19 mouse cellular contexts compared by ENCODE assay signal in genomic region chr9:118963149-118963548, GRCm38 (mm10).
"Had no signal": no experiment of that assay in that cellular context is flagged by ENCODE, and none has a peak within 500 bp of the region (broad histone marks: within the 10 kb centered on the region; RNA-seq: fewer than 3 reads in every experiment).

No protein-coding gene starts in this region.

- H3K27me3 ChIP-seq: lung, embryonic 15.5 days; midbrain, embryonic 12.5 days; neural tube, embryonic 13.5 days; neural tube, embryonic 15.5 days had no signal

- H3K27ac ChIP-seq: lung, embryonic 15.5 days; midbrain, embryonic 10.5 days; midbrain, embryonic 12.5 days; neural tube, embryonic 13.5 days; neural tube, embryonic 15.5 days had no signal

- ATAC-seq: lung, postnatal 0 days; midbrain, embryonic 16.5 days had no signal

- H3K4me2 ChIP-seq: lung, embryonic 15.5 days; midbrain, embryonic 12.5 days; neural tube, embryonic 13.5 days; neural tube, embryonic 15.5 days had no signal

- H3K9ac ChIP-seq: lung, embryonic 15.5 days; midbrain, embryonic 12.5 days; neural tube, embryonic 13.5 days; neural tube, embryonic 15.5 days had no signal

- H3K4me3 ChIP-seq: lung, embryonic 15.5 days; midbrain, embryonic 10.5 days; midbrain, embryonic 12.5 days; myocyte; neural tube, embryonic 13.5 days; neural tube, embryonic 15.5 days had no signal

- H3K4me1 ChIP-seq: midbrain, embryonic 12.5 days had no signal

- H3K9me3 ChIP-seq: lung, embryonic 15.5 days; neural tube, embryonic 15.5 days had no signal

- DNase-seq: lung, adult 18-20 months; lung, postnatal 4 days; midbrain, embryonic 14.5 days; retina, postnatal 1 day; right cerebral cortex, adult 18-20 months; right cerebral cortex, postnatal 25 days; right cerebral cortex, postnatal 4 days; spleen, adult 18-20 months; thymus, adult 18-20 months; thymus, postnatal 14 days; thymus, postnatal 36 days had no signal
